ENCODE assay signal across 23 mouse cellular contexts in the genomic region with DNA sequence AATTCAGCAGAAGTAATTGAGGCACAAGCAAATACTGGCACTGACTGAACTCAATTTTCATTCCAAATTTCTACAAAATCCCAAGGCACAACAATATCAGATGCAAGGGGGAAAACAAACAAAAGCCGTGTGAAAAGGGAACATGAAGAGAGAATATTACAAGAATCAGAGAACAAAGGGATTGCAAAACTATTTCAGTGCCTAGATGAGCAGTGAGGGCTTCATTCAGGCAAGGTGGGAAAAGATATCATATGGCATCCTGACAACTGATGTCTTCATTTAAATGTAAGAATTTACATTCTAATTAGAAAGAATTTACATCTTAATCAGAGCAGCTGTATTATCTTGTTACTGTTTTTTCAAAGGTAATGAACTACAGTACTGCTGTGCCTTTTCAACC.
DNase-seq lines count a peak whose midpoint lies in the region; ATAC-seq and TF ChIP-seq lines count a peak whose summit lies in the region.
"Had no signal": no experiment of that assay in that cellular context is flagged by ENCODE, and none has a peak within 500 bp of the region (broad histone marks: within the 10 kb centered on the region; RNA-seq: fewer than 3 reads in every experiment).

No protein-coding gene starts in this region.

- peak; percentile 67 for ATAC-seq in forebrain, embryonic 13.5 days
- ATAC-seq in hindbrain, embryonic 14.5 days (ENCODE audit: low FRiP score) = no peak
- ATAC-seq in hindbrain, postnatal 0 days = no peak
- ATAC-seq in midbrain, embryonic 15.5 days (replicated peaks) = 0 out of 2 replicates have a peak, but pooled peaks have one; percentile 50
- no peak for ATAC-seq in midbrain, embryonic 16.5 days
- ATAC-seq: CD4-positive, CD25-positive, alpha-beta regulatory T cell, adult 4 months; intestine, embryonic 15.5 days had no signal

- H3K36me3 ChIP-seq in forebrain, embryonic 13.5 days (ENCODE audit: poor library complexity, severe bottlenecking) = no peaks in the 10 kb centered on the region
- H3K36me3 ChIP-seq in forebrain, embryonic 10.5 days (replicated peaks) = no peaks in the 10 kb centered on the region
- H3K36me3 ChIP-seq in hindbrain, embryonic 14.5 days (replicated peaks; ENCODE audit: control insufficient read depth, insufficient read depth) = no peaks in the 10 kb centered on the region
- no peaks in the 10 kb centered on the region for H3K36me3 ChIP-seq in hindbrain, postnatal 0 days (ENCODE audit: insufficient read depth, low read length)
- no peaks in the 10 kb centered on the region for H3K36me3 ChIP-seq in midbrain, embryonic 15.5 days (replicated peaks)
- no peaks in the 10 kb centered on the region for H3K36me3 ChIP-seq in midbrain, embryonic 16.5 days (ENCODE audit: control insufficient read depth, insufficient read depth, low read length)
- H3K36me3 ChIP-seq: embryonic facial prominence, embryonic 12.5 days; heart, embryonic 10.5 days; intestine, embryonic 15.5 days had no signal

- H3K9me3 ChIP-seq in forebrain, embryonic 13.5 days (replicated peaks) = no peaks in the 10 kb centered on the region
- H3K9me3 ChIP-seq in forebrain, embryonic 10.5 days = no peaks in the 10 kb centered on the region
- H3K9me3 ChIP-seq in hindbrain, embryonic 14.5 days (ENCODE audit: control insufficient read depth, low read length) = no peaks in the 10 kb centered on the region
- no peaks in the 10 kb centered on the region for H3K9me3 ChIP-seq in hindbrain, postnatal 0 days (ENCODE audit: low read length)
- H3K9me3 ChIP-seq in midbrain, embryonic 15.5 days = no peaks in the 10 kb centered on the region
- H3K9me3 ChIP-seq in midbrain, embryonic 16.5 days (replicated peaks; ENCODE audit: control insufficient read depth, low read length, poor library complexity, severe bottlenecking) = no peaks in the 10 kb centered on the region
- H3K9me3 ChIP-seq: embryonic facial prominence, embryonic 12.5 days; G1E; heart, embryonic 10.5 days; intestine, embryonic 15.5 days had no signal

- no peak overlapping the region for H3K4me2 ChIP-seq in forebrain, embryonic 13.5 days
- no peak overlapping the region for H3K4me2 ChIP-seq in hindbrain, embryonic 14.5 days (replicated peaks)
- no peak overlapping the region for H3K4me2 ChIP-seq in hindbrain, postnatal 0 days (ENCODE audit: low read depth, low read length)
- no peak overlapping the region for H3K4me2 ChIP-seq in midbrain, embryonic 15.5 days
- no peak overlapping the region for H3K4me2 ChIP-seq in midbrain, embryonic 16.5 days (ENCODE audit: low read length)
- H3K4me2 ChIP-seq: embryonic facial prominence, embryonic 12.5 days; intestine, embryonic 15.5 days had no signal

- DNase-seq in forebrain, embryonic 10.5 days (ENCODE audit: extremely low spot score, low spot score) = no peak
- peak; percentile 39 for DNase-seq in hindbrain, embryonic 14.5 days (ENCODE audit: low spot score)
- DNase-seq in hindbrain, postnatal 0 days (ENCODE audit: low spot score) = no peak
- no peak for DNase-seq in left cerebral cortex, adult 9 months (ENCODE audit: low spot score in 2 of 2)
- DNase-seq: adrenal gland, adult 8-10 months; adrenal gland, postnatal 36 days; B cell, adult 2 months; cerebellum, adult 11 months; cerebellum, adult 9-10 months; cerebellum, postnatal 25 days; gastrocnemius, postnatal 10 days; heart, adult 18-20 months; heart, postnatal 10 days; heart, postnatal 4 days; kidney, adult 18-20 months had no signal

- no peak overlapping the region for H3K9ac ChIP-seq in forebrain, embryonic 13.5 days
- H3K9ac ChIP-seq in hindbrain, embryonic 14.5 days = no peak overlapping the region
- H3K9ac ChIP-seq in hindbrain, postnatal 0 days (replicated peaks; ENCODE audit: low read length) = no peak overlapping the region
- no peak overlapping the region for H3K9ac ChIP-seq in midbrain, embryonic 15.5 days
- H3K9ac ChIP-seq in midbrain, embryonic 16.5 days (ENCODE audit: low read depth, low read length) = no peak overlapping the region
- H3K9ac ChIP-seq: embryonic facial prominence, embryonic 12.5 days; intestine, embryonic 15.5 days had no signal

- H3K4me1 ChIP-seq in forebrain, embryonic 13.5 days = peaks cover 14% of the 10 kb centered on the region
- H3K4me1 ChIP-seq in forebrain, embryonic 10.5 days = no peaks in the 10 kb centered on the region
- H3K4me1 ChIP-seq in hindbrain, embryonic 14.5 days (replicated peaks; ENCODE audit: control insufficient read depth, insufficient read depth, low read length) = peaks cover 6% of the 10 kb centered on the region; the same call in 1 of the 2 replicates
- no peaks in the 10 kb centered on the region for H3K4me1 ChIP-seq in hindbrain, postnatal 0 days (ENCODE audit: insufficient read depth, low read length)
- H3K4me1 ChIP-seq in midbrain, embryonic 15.5 days = no peaks in the 10 kb centered on the region
- no peaks in the 10 kb centered on the region for H3K4me1 ChIP-seq in midbrain, embryonic 16.5 days (ENCODE audit: control insufficient read depth, insufficient read depth, low read length)
- H3K4me1 ChIP-seq: embryonic facial prominence, embryonic 12.5 days; heart, embryonic 10.5 days; intestine, embryonic 15.5 days had no signal

- no peak overlapping the region for H3K27ac ChIP-seq in forebrain, embryonic 13.5 days
- H3K27ac ChIP-seq in forebrain, embryonic 10.5 days = no peak overlapping the region
- no peak overlapping the region for H3K27ac ChIP-seq in hindbrain, embryonic 14.5 days
- H3K27ac ChIP-seq in hindbrain, postnatal 0 days = no peak overlapping the region
- no peak overlapping the region for H3K27ac ChIP-seq in midbrain, embryonic 15.5 days
- no peak overlapping the region for H3K27ac ChIP-seq in midbrain, embryonic 16.5 days (ENCODE audit: low read length)
- H3K27ac ChIP-seq: embryonic facial prominence, embryonic 12.5 days; heart, embryonic 10.5 days; intestine, embryonic 15.5 days had no signal

- TF ChIP-seq CTCF in hindbrain, postnatal 0 days (IDR thresholded peaks at IDR 0.05; ENCODE audit: low read depth) = no peak

- H3K27me3 ChIP-seq in forebrain, embryonic 13.5 days = no peaks in the 10 kb centered on the region
- H3K27me3 ChIP-seq in forebrain, embryonic 10.5 days (ENCODE audit: poor library complexity, severe bottlenecking) = no peaks in the 10 kb centered on the region
- no peaks in the 10 kb centered on the region for H3K27me3 ChIP-seq in hindbrain, embryonic 14.5 days (ENCODE audit: control insufficient read depth, insufficient read depth, low read length)
- no peaks in the 10 kb centered on the region for H3K27me3 ChIP-seq in hindbrain, postnatal 0 days (ENCODE audit: insufficient read depth, low read length)
- no peaks in the 10 kb centered on the region for H3K27me3 ChIP-seq in midbrain, embryonic 15.5 days (replicated peaks)
- no peaks in the 10 kb centered on the region for H3K27me3 ChIP-seq in midbrain, embryonic 16.5 days (ENCODE audit: control insufficient read depth, insufficient read depth, low read depth, low read length)
- H3K27me3 ChIP-seq: embryonic facial prominence, embryonic 12.5 days; intestine, embryonic 15.5 days had no signal

- 33% methylated on average over 1 of the region's 1 CpGs for WGBS in forebrain, embryonic 13.5 days
- 85% methylated on average over 1 of the region's 1 CpGs for WGBS in forebrain, embryonic 10.5 days
- WGBS in hindbrain, embryonic 14.5 days = 34% methylated on average over 1 of the region's 1 CpGs
- 28% methylated on average over 1 of the region's 1 CpGs for WGBS in hindbrain, postnatal 0 days
- 41% methylated on average over 1 of the region's 1 CpGs for WGBS in midbrain, embryonic 15.5 days
- 46% methylated on average over 1 of the region's 1 CpGs for WGBS in midbrain, embryonic 16.5 days

- H3K4me3 ChIP-seq in forebrain, embryonic 13.5 days = no peak overlapping the region
- H3K4me3 ChIP-seq in forebrain, embryonic 10.5 days = no peak overlapping the region
- no peak overlapping the region for H3K4me3 ChIP-seq in hindbrain, embryonic 14.5 days (replicated peaks; ENCODE audit: low read length)
- H3K4me3 ChIP-seq in hindbrain, postnatal 0 days (ENCODE audit: low read length) = no peak overlapping the region
- no peak overlapping the region for H3K4me3 ChIP-seq in midbrain, embryonic 15.5 days
- H3K4me3 ChIP-seq in midbrain, embryonic 16.5 days (ENCODE audit: low read depth, low read length) = no peak overlapping the region
- H3K4me3 ChIP-seq: embryonic facial prominence, embryonic 12.5 days; heart, embryonic 10.5 days; intestine, embryonic 15.5 days had no signal

Comparison
In these comparisons a context has a peak if more than half of its experiments do, and no peak if none do; other contexts are left out.
1. ATAC-seq: peak in forebrain, embryonic 13.5 days (single experiment) and midbrain, embryonic 15.5 days (single experiment); none in hindbrain, embryonic 14.5 days (single experiment), hindbrain, postnatal 0 days (single experiment) and midbrain, embryonic 16.5 days (single experiment).